Mouse (Mus musculus) embryo, embryonic 11.5 days (tissue): Measurements from ENCODE around the gene Dync1li1.
A peak's percentile ranks its signal among the peaks of the same experiment; 100 is the strongest.
"Not testable (repeated sequence)": the region's sequence is repeated elsewhere in the genome, so short reads cannot be mapped to it uniquely, and the experiment has no call there.

ENCODE experiments used
- DNase-seq: peaks from one replicate; pipeline ENCODE4 v3.0.0-alpha.2; 2012; ENCODE audit warnings: low read depth, low spot score

Dync1li1 gene

GRCm38 (mm10) chr9:114688252-114688952, at the start of gene Dync1li1:
Gene Dync1li1, plus strand, starts transcription at chr9:114688790.
- DNase-seq: peak; percentile 98

GRCm38 (mm10) chr9:114639186-114639748, 49.3 kb upstream of the Dync1li1 start:
- DNase-seq: no peak

GRCm38 (mm10) chr9:114639839-114640646, 48.5 kb upstream of the Dync1li1 start, which contains the start of gene Cnot10:
Gene Cnot10, minus strand, starts transcription at chr9:114640184.
- peak; percentile 99 for DNase-seq

- DNase-seq: no peak
Measured at GRCm38 (mm10) chr9:114646556-114647505, 41.8 kb upstream of the Dync1li1 start.

GRCm38 (mm10) chr9:114647506-114648432, 40.8 kb upstream of the Dync1li1 start:
- no peak for DNase-seq

- DNase-seq: not testable (repeated sequence)
Measured at GRCm38 (mm10) chr9:114648472-114648871, 40.1 kb upstream of the Dync1li1 start.

- no peak for DNase-seq
Measured at GRCm38 (mm10) chr9:114649371-114649770, 39.2 kb upstream of the Dync1li1 start.

- DNase-seq: no peak
Measured at GRCm38 (mm10) chr9:114650938-114651634, 37.5 kb upstream of the Dync1li1 start.

- no peak for DNase-seq
Measured at GRCm38 (mm10) chr9:114655356-114655755, 33.2 kb upstream of the Dync1li1 start.

GRCm38 (mm10) chr9:114656701-114657100, 31.9 kb upstream of the Dync1li1 start:
- no peak for DNase-seq

- no peak for DNase-seq
Measured at GRCm38 (mm10) chr9:114660506-114660905, 28.1 kb upstream of the Dync1li1 start.

- DNase-seq: no peak
Measured at GRCm38 (mm10) chr9:114660983-114661382, 27.6 kb upstream of the Dync1li1 start.

GRCm38 (mm10) chr9:114661991-114662390, 26.6 kb upstream of the Dync1li1 start:
- DNase-seq: no peak

- no peak for DNase-seq
Measured at GRCm38 (mm10) chr9:114663782-114664181, 24.8 kb upstream of the Dync1li1 start.

GRCm38 (mm10) chr9:114666858-114667257, 21.7 kb upstream of the Dync1li1 start:
- no peak for DNase-seq

GRCm38 (mm10) chr9:114668047-114668446, 20.5 kb upstream of the Dync1li1 start:
- DNase-seq: no peak

- DNase-seq: no peak
Measured at GRCm38 (mm10) chr9:114669011-114669410, 19.6 kb upstream of the Dync1li1 start.

GRCm38 (mm10) chr9:114671946-114672345, 16.6 kb upstream of the Dync1li1 start:
- DNase-seq: no peak

- no peak for DNase-seq
Measured at GRCm38 (mm10) chr9:114672703-114673561, 15.7 kb upstream of the Dync1li1 start.
